ENCODE assay signal across 11 mouse cellular contexts in the genomic region with DNA sequence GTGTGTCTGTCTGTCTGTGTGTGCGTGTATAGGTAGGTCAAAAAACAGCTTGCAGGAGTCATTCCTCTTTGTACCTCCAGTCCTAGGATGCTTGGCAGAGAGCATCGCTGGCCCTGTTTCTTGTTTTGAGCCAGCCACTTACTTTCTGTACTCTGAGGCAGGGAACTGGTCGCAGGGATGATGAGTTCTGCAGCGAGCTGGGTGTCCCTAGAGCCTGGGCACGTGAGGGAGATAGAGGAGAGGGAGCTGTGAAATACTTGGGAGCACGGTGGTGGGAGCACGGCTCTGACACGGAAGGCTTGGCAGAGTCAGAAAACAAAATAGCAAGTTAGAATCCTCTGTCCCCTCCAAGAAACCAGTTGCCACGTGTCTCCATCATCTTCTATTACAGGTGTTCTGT. TPM values are rescaled to one million over a fixed set of nuclear protein-coding genes. Genes with fewer than 3 reads are reported as not detected.
DNase-seq lines count a peak whose midpoint lies in the region; ATAC-seq and TF ChIP-seq lines count a peak whose summit lies in the region.
"Had no signal": no experiment of that assay in that cellular context is flagged by ENCODE, and none has a peak within 500 bp of the region (broad histone marks: within the 10 kb centered on the region; RNA-seq: fewer than 3 reads in every experiment).

No protein-coding gene starts in this region.

- peaks cover 27% of the 10 kb centered on the region; the same call in 1 of the 2 replicates for H3K36me3 ChIP-seq in embryonic facial prominence, embryonic 15.5 days
- H3K36me3 ChIP-seq in intestine, embryonic 15.5 days, result no peaks in the 10 kb centered on the region
- H3K36me3 ChIP-seq in neural tube, embryonic 14.5 days (ENCODE audit: control insufficient read depth, insufficient read depth, low read length), result peaks cover 31% of the 10 kb centered on the region

- 12% methylated on average over 9 of the region's 9 CpGs for WGBS in embryonic facial prominence, embryonic 15.5 days
- WGBS in intestine, embryonic 15.5 days, result 23% methylated on average over 9 of the region's 9 CpGs
- 11% methylated on average over 9 of the region's 9 CpGs for WGBS in neural tube, embryonic 14.5 days

- peak overlapping the region; percentile 98 for H3K27ac ChIP-seq in layer of hippocampus, adult 2 months
- no peak overlapping the region for H3K27ac ChIP-seq in embryonic facial prominence, embryonic 15.5 days (replicated peaks)
- H3K27ac ChIP-seq in intestine, embryonic 15.5 days, result no peak overlapping the region
- 0 out of 2 replicates have a peak overlapping the region, but pooled peaks have one; percentile 73 for H3K27ac ChIP-seq in neural tube, embryonic 14.5 days (ENCODE audit: low read depth, low read length)

- H3K9ac ChIP-seq in embryonic facial prominence, embryonic 15.5 days, result no peak overlapping the region
- H3K9ac ChIP-seq in intestine, embryonic 15.5 days, result no peak overlapping the region
- H3K9ac ChIP-seq in neural tube, embryonic 14.5 days (replicated peaks; ENCODE audit: low read depth, low read length), result no peak overlapping the region

- H3K9me3 ChIP-seq in embryonic facial prominence, embryonic 15.5 days (replicated peaks), result no peaks in the 10 kb centered on the region
- H3K9me3 ChIP-seq in intestine, embryonic 15.5 days, result no peaks in the 10 kb centered on the region
- no peaks in the 10 kb centered on the region for H3K9me3 ChIP-seq in neural tube, embryonic 14.5 days (ENCODE audit: control insufficient read depth, low read length)
- H3K9me3 ChIP-seq: G1E had no signal

- H3K27me3 ChIP-seq in embryonic facial prominence, embryonic 15.5 days, result peaks cover 36% of the 10 kb centered on the region
- peaks cover 11% of the 10 kb centered on the region; the same call in 1 of the 2 replicates for H3K27me3 ChIP-seq in intestine, embryonic 15.5 days (replicated peaks)
- H3K27me3 ChIP-seq in neural tube, embryonic 14.5 days (ENCODE audit: control insufficient read depth, insufficient read depth, low read length), result no peaks in the 10 kb centered on the region

- H3K4me2 ChIP-seq in embryonic facial prominence, embryonic 15.5 days (replicated peaks), result peak overlapping the region; percentile 10; the same call in 1 of the 2 replicates
- H3K4me2 ChIP-seq in intestine, embryonic 15.5 days (replicated peaks), result peak overlapping the region; percentile 83
- H3K4me2 ChIP-seq in neural tube, embryonic 14.5 days (ENCODE audit: low read depth, low read length), result peak overlapping the region; percentile 92
- H3K4me2 ChIP-seq: liver, embryonic 11.5 days had no signal

- DNase-seq in layer of hippocampus, adult 2 months (ENCODE audit: low spot score in 2 of 2), result no peak
- no peak for DNase-seq in layer of hippocampus, postnatal 36 days
- DNase-seq in adrenal gland, adult 2 months, result no peak
- DNase-seq in spleen, adult 18-20 months, result no peak
- DNase-seq: adrenal gland, postnatal 36 days; kidney, adult 8-10 months had no signal

- H3K4me1 ChIP-seq in embryonic facial prominence, embryonic 15.5 days, result peaks cover 43% of the 10 kb centered on the region
- H3K4me1 ChIP-seq in intestine, embryonic 15.5 days (replicated peaks), result peaks cover 33% of the 10 kb centered on the region
- H3K4me1 ChIP-seq in neural tube, embryonic 14.5 days (ENCODE audit: control insufficient read depth, insufficient read depth, low read length), result peaks cover 37% of the 10 kb centered on the region

- peak overlapping the region; percentile 92 for H3K4me3 ChIP-seq in layer of hippocampus, adult 2 months
- no peak overlapping the region for H3K4me3 ChIP-seq in embryonic facial prominence, embryonic 15.5 days (replicated peaks)
- no peak overlapping the region for H3K4me3 ChIP-seq in intestine, embryonic 15.5 days (replicated peaks)
- peak overlapping the region; percentile 59; the same call in 1 of the 2 replicates for H3K4me3 ChIP-seq in neural tube, embryonic 14.5 days (ENCODE audit: low read depth, low read length)

- ATAC-seq in embryonic facial prominence, embryonic 15.5 days (ENCODE audit: insufficient number of reproducible peaks, low FRiP score, low TSS enrichment, low read depth), result no peak
- ATAC-seq in intestine, embryonic 15.5 days, result no peak
- no peak for ATAC-seq in neural tube, embryonic 14.5 days (ENCODE audit: low read depth)

- TF ChIP-seq CTCF in layer of hippocampus, adult 2 months (conservative IDR thresholded peaks at IDR 0.05), result no peak

RNA-seq across cellular contexts. Expression of a gene that starts 8.3 kb away (rescaled TPM):
- total RNA-seq in layer of hippocampus, adult 2 months (2021), result 100 to 1,000 TPM; 622 to 629 TPM
- 100 to 1,000 TPM; 556 to 596 TPM for total RNA-seq in layer of hippocampus, postnatal 36 days (2021)
- 5.5 and 6.5 TPM in 2 replicates for polyA plus RNA-seq in embryonic facial prominence, embryonic 15.5 days (2015; fragmentation: Nextera tagmentation; extraction: Ambion mirVana)
- 2.7 and 4.2 TPM in 2 replicates for polyA plus RNA-seq in intestine, embryonic 15.5 days (2015; fragmentation: Nextera tagmentation; extraction: Ambion mirVana)
- 39.7 and 65.1 TPM in 2 replicates for polyA plus RNA-seq in neural tube, embryonic 14.5 days (2014; fragmentation: Nextera tagmentation; extraction: Ambion mirVana)
- 10 to 100 TPM in 1 of 2 experiments, 1 to 10 TPM in 1; 5.1 to 12.1 TPM for total RNA-seq in adrenal gland, adult 2 months (2021)
- polyA plus RNA-seq in adrenal gland, adult 2 months (2012; rRNA removed), result 2.4 and 4.2 TPM in 2 replicates

RNA-seq across cellular contexts. Expression of a gene that starts 26.5 kb away (rescaled TPM):
- 100 to 1,000 TPM; 148 to 162 TPM for total RNA-seq in layer of hippocampus, adult 2 months (2021)
- total RNA-seq in layer of hippocampus, postnatal 36 days (2021), result 100 to 1,000 TPM; 145 to 163 TPM
- 61.0 and 62.1 TPM in 2 replicates for polyA plus RNA-seq in embryonic facial prominence, embryonic 15.5 days (2015; fragmentation: Nextera tagmentation; extraction: Ambion mirVana)
- 40.1 and 43.4 TPM in 2 replicates for polyA plus RNA-seq in intestine, embryonic 15.5 days (2015; fragmentation: Nextera tagmentation; extraction: Ambion mirVana)
- polyA plus RNA-seq in neural tube, embryonic 14.5 days (2014; fragmentation: Nextera tagmentation; extraction: Ambion mirVana), result 161 and 185 TPM in 2 replicates
- 10 to 100 TPM; 52.2 to 67.9 TPM for total RNA-seq in adrenal gland, adult 2 months (2021)
- polyA plus RNA-seq in adrenal gland, adult 2 months (2012; rRNA removed), result 25.1 and 33.4 TPM in 2 replicates

RNA-seq across cellular contexts. Expression of a gene that starts 57.5 kb away (rescaled TPM):
- total RNA-seq in layer of hippocampus, adult 2 months (2021), result 100 to 1,000 TPM; 106 to 110 TPM
- 100 to 1,000 TPM in 1 of 2 experiments, 10 to 100 TPM in 1; 98.7 to 107 TPM for total RNA-seq in layer of hippocampus, postnatal 36 days (2021)
- 12.8 TPM in 2 replicates for polyA plus RNA-seq in embryonic facial prominence, embryonic 15.5 days (2015; fragmentation: Nextera tagmentation; extraction: Ambion mirVana)
- polyA plus RNA-seq in intestine, embryonic 15.5 days (2015; fragmentation: Nextera tagmentation; extraction: Ambion mirVana), result 15.4 and 16.3 TPM in 2 replicates
- polyA plus RNA-seq in neural tube, embryonic 14.5 days (2014; fragmentation: Nextera tagmentation; extraction: Ambion mirVana), result 20.3 and 23.5 TPM in 2 replicates
- 10 to 100 TPM; 51.4 to 56.9 TPM for total RNA-seq in adrenal gland, adult 2 months (2021)
- polyA plus RNA-seq in adrenal gland, adult 2 months (2012; rRNA removed), result 36.7 and 41.0 TPM in 2 replicates

RNA-seq across cellular contexts. Expression of a gene that starts 59.8 kb away (rescaled TPM):
- total RNA-seq in layer of hippocampus, adult 2 months (2021), result 100 to 1,000 TPM; 360 to 396 TPM
- 100 to 1,000 TPM; 376 to 384 TPM for total RNA-seq in layer of hippocampus, postnatal 36 days (2021)
- polyA plus RNA-seq in embryonic facial prominence, embryonic 15.5 days (2015; fragmentation: Nextera tagmentation; extraction: Ambion mirVana), result 63.8 and 67.3 TPM in 2 replicates
- polyA plus RNA-seq in intestine, embryonic 15.5 days (2015; fragmentation: Nextera tagmentation; extraction: Ambion mirVana), result 417 and 490 TPM in 2 replicates
- polyA plus RNA-seq in neural tube, embryonic 14.5 days (2014; fragmentation: Nextera tagmentation; extraction: Ambion mirVana), result 83.5 and 108 TPM in 2 replicates
- total RNA-seq in adrenal gland, adult 2 months (2021), result 10 to 100 TPM in 1 of 2 experiments, 1 to 10 TPM in 1; 6.9 to 14.2 TPM
- polyA plus RNA-seq in adrenal gland, adult 2 months (2012; rRNA removed), result 9.2 and 11.5 TPM in 2 replicates
- polyA plus RNA-seq: G1E had no signal

Comparison
In these comparisons a context has a peak if more than half of its experiments do, and no peak if none do; other contexts are left out.
1. H3K27ac ChIP-seq: peak in layer of hippocampus, adult 2 months (single experiment) and neural tube, embryonic 14.5 days (single experiment); none in embryonic facial prominence, embryonic 15.5 days (single experiment) and intestine, embryonic 15.5 days (single experiment).
2. H3K4me3 ChIP-seq: peak in layer of hippocampus, adult 2 months (single experiment) and neural tube, embryonic 14.5 days (single experiment); none in embryonic facial prominence, embryonic 15.5 days (single experiment) and intestine, embryonic 15.5 days (single experiment).
3. H3K4me2 ChIP-seq: peak in every context shown above with its lines; median percentile 92 in neural tube, embryonic 14.5 days; 83 in intestine, embryonic 15.5 days; 10 in embryonic facial prominence, embryonic 15.5 days.